Mouse (Mus musculus): ENCODE data around the gene Rpl14. TPM values are rescaled to one million over a fixed set of nuclear protein-coding genes. Genes with fewer than 3 reads are reported as not detected.
A peak's percentile ranks its signal among the peaks of the same experiment; 100 is the strongest.

The Rpl14 gene
- polyA plus RNA-seq, 2 experiments, result 1,112 to 1,322 TPM

GRCm38 (mm10) chr9:120542241-120542640 is 29.0 kb upstream of the Rpl14 start:
- Histone ChIP-seq H3K9me3 (ENCODE audit: control insufficient read depth, low read length) (no peaks in the 10 kb centered on the region), H3K4me1 (ENCODE audit: control insufficient read depth, insufficient read depth, low read length) (peaks cover 9% of the 10 kb centered on the region), H3K27ac (replicated peaks; ENCODE audit: low read depth, low read length) (no peak overlapping the region), H3K27me3 (ENCODE audit: control insufficient read depth, insufficient read depth, low read length) (peaks cover 18% of the 10 kb centered on the region), H3K4me3 (replicated peaks; ENCODE audit: low read length) (no peak overlapping the region), H3K9ac (ENCODE audit: low read depth, low read length, severe bottlenecking) (no peak overlapping the region), H3K4me2 (replicated peaks; ENCODE audit: low read depth, low read length, severe bottlenecking) (no peak overlapping the region), H3K36me3 (ENCODE audit: control insufficient read depth, insufficient read depth, low read length) (no peaks in the 10 kb centered on the region)
- no peak for TF ChIP-seq POLR2A (IDR thresholded peaks at IDR 0.05; ENCODE audit: borderline replicate concordance, extremely low read depth, insufficient read depth, insufficient read length)
- DNase-seq (ENCODE audit: low spot score) (no peak), ATAC-seq (ENCODE audit: low FRiP score, low read depth) (no peak)
- WGBS, result 25% methylated on average over 6 of the region's 6 CpGs

- Histone ChIP-seq H3K27ac (replicated peaks; ENCODE audit: low read depth, low read length) (no peak overlapping the region), H3K4me2 (replicated peaks; ENCODE audit: low read depth, low read length, severe bottlenecking) (no peak overlapping the region), H3K9me3 (ENCODE audit: control insufficient read depth, low read length) (no peaks in the 10 kb centered on the region), H3K27me3 (ENCODE audit: control insufficient read depth, insufficient read depth, low read length) (no peaks in the 10 kb centered on the region), H3K4me1 (ENCODE audit: control insufficient read depth, insufficient read depth, low read length) (peaks cover 9% of the 10 kb centered on the region), H3K4me3 (replicated peaks; ENCODE audit: low read length) (no peak overlapping the region), H3K36me3 (ENCODE audit: control insufficient read depth, insufficient read depth, low read length) (no peaks in the 10 kb centered on the region), H3K9ac (ENCODE audit: low read depth, low read length, severe bottlenecking) (no peak overlapping the region)
- no peak for TF ChIP-seq POLR2A (IDR thresholded peaks at IDR 0.05; ENCODE audit: borderline replicate concordance, extremely low read depth, insufficient read depth, insufficient read length)
- 87% methylated on average over 2 of the region's 2 CpGs for WGBS
- no peak for DNase-seq (ENCODE audit: low spot score)
- ATAC-seq (ENCODE audit: low FRiP score, low read depth), result no peak
These were observed 25.2 kb upstream of the Rpl14 start for GRCm38 (mm10) chr9:120545994-120546393.

- WGBS, result 87% methylated on average over 9 of the region's 9 CpGs
- Histone ChIP-seq H3K27me3 (ENCODE audit: control insufficient read depth, insufficient read depth, low read length) (no peaks in the 10 kb centered on the region), H3K4me3 (replicated peaks; ENCODE audit: low read length) (no peak overlapping the region), H3K4me1 (ENCODE audit: control insufficient read depth, insufficient read depth, low read length) (peaks cover 9% of the 10 kb centered on the region), H3K4me2 (replicated peaks; ENCODE audit: low read depth, low read length, severe bottlenecking) (no peak overlapping the region), H3K9me3 (ENCODE audit: control insufficient read depth, low read length) (no peaks in the 10 kb centered on the region), H3K27ac (replicated peaks; ENCODE audit: low read depth, low read length) (no peak overlapping the region), H3K9ac (ENCODE audit: low read depth, low read length, severe bottlenecking) (no peak overlapping the region), H3K36me3 (ENCODE audit: control insufficient read depth, insufficient read depth, low read length) (no peaks in the 10 kb centered on the region)
- no peak for TF ChIP-seq POLR2A (IDR thresholded peaks at IDR 0.05; ENCODE audit: borderline replicate concordance, extremely low read depth, insufficient read depth, insufficient read length)
- DNase-seq (ENCODE audit: low spot score) (no peak), ATAC-seq (ENCODE audit: low FRiP score, low read depth) (no peak)
These were observed 24.8 kb upstream of the Rpl14 start for GRCm38 (mm10) chr9:120546482-120546881.

GRCm38 (mm10) chr9:120547026-120547668 is 24.1 kb upstream of the Rpl14 start:
- peak overlapping the region; percentile 26; the same call in 1 of the 2 replicates for H3K4me2 ChIP-seq (replicated peaks; ENCODE audit: low read depth, low read length, severe bottlenecking)
- no peaks in the 10 kb centered on the region for H3K27me3 ChIP-seq (ENCODE audit: control insufficient read depth, insufficient read depth, low read length)
- TF ChIP-seq POLR2A (IDR thresholded peaks at IDR 0.05; ENCODE audit: borderline replicate concordance, extremely low read depth, insufficient read depth, insufficient read length), result no peak
- WGBS, result 11% methylated on average over 16 of the region's 16 CpGs
- no peak overlapping the region for H3K27ac ChIP-seq (replicated peaks; ENCODE audit: low read depth, low read length)
- no peaks in the 10 kb centered on the region for H3K36me3 ChIP-seq (ENCODE audit: control insufficient read depth, insufficient read depth, low read length)
- H3K9ac ChIP-seq (ENCODE audit: low read depth, low read length, severe bottlenecking), result no peak overlapping the region
- ATAC-seq (ENCODE audit: low FRiP score, low read depth), result peak; percentile 44
- DNase-seq (ENCODE audit: low spot score), result peak; percentile 23
- peaks cover 6% of the 10 kb centered on the region; the same call in 1 of the 2 replicates for H3K4me1 ChIP-seq (ENCODE audit: control insufficient read depth, insufficient read depth, low read length)
- no peak overlapping the region for H3K4me3 ChIP-seq (replicated peaks; ENCODE audit: low read length)
- H3K9me3 ChIP-seq (ENCODE audit: control insufficient read depth, low read length), result no peaks in the 10 kb centered on the region

- H3K9me3 ChIP-seq (ENCODE audit: control insufficient read depth, low read length), result no peaks in the 10 kb centered on the region
- no peak overlapping the region for H3K9ac ChIP-seq (ENCODE audit: low read depth, low read length, severe bottlenecking)
- no peak for TF ChIP-seq POLR2A (IDR thresholded peaks at IDR 0.05; ENCODE audit: borderline replicate concordance, extremely low read depth, insufficient read depth, insufficient read length)
- WGBS, result 89% methylated on average over 9 of the region's 9 CpGs
- ATAC-seq (ENCODE audit: low FRiP score, low read depth) (no peak), DNase-seq (ENCODE audit: low spot score) (no peak)
- peaks cover 6% of the 10 kb centered on the region; the same call in 1 of the 2 replicates for H3K4me1 ChIP-seq (ENCODE audit: control insufficient read depth, insufficient read depth, low read length)
- H3K4me3 ChIP-seq (replicated peaks; ENCODE audit: low read length), result no peak overlapping the region
- H3K36me3 ChIP-seq (ENCODE audit: control insufficient read depth, insufficient read depth, low read length), result no peaks in the 10 kb centered on the region
- H3K27me3 ChIP-seq (ENCODE audit: control insufficient read depth, insufficient read depth, low read length), result no peaks in the 10 kb centered on the region
- no peak overlapping the region for H3K27ac ChIP-seq (replicated peaks; ENCODE audit: low read depth, low read length)
- H3K4me2 ChIP-seq (replicated peaks; ENCODE audit: low read depth, low read length, severe bottlenecking), result no peak overlapping the region
These were observed 20.5 kb upstream of the Rpl14 start for GRCm38 (mm10) chr9:120550778-120551177.

Measured in limb, embryonic 14.5 days (tissue).